Mouse (Mus musculus) hindbrain, embryonic 11.5 days (tissue): ENCODE data around the gene Ppp1r13l. TPM values are rescaled to one million over a fixed set of nuclear protein-coding genes. Genes with fewer than 3 reads are reported as not detected.

Source experiments
- ATAC-seq: fragments of 200-750 bp; cut with Nextera tagmentation; 2 replicates; pipeline ENCODE4 v1.8.0; 2017; ENCODE audit warnings: mild to moderate bottlenecking, moderate TSS enrichment, moderate library complexity; ENCODE audit not compliant: low FRiP score
- DNase-seq: peaks from one replicate; pipeline ENCODE4 v3.0.0-alpha.2; 2015; ENCODE audit warnings: low spot score
- H3K27ac ChIP-seq: fragments of 300-500 bp; sonication (generic); 2 replicates; pipeline ENCODE4 v1.5.1; 2014; ENCODE audit warnings: mild to moderate bottlenecking, low read depth, low read length
- H3K27me3 ChIP-seq: fragments of 300-500 bp; sonication (generic); 2 replicates; pipeline ENCODE4 v1.6.1; 2014; ENCODE audit warnings: mild to moderate bottlenecking, low read length, moderate library complexity, mixed read lengths; ENCODE audit not compliant: control insufficient read depth, insufficient read depth
- H3K36me3 ChIP-seq: fragments of 300-500 bp; sonication (generic); 2 replicates; pipeline ENCODE4 v1.6.1; 2014; ENCODE audit warnings: mild to moderate bottlenecking, low read length, moderate library complexity, mixed read lengths; ENCODE audit not compliant: control insufficient read depth, insufficient read depth
- H3K4me1 ChIP-seq: fragments of 300-500 bp; sonication (generic); replicated peaks from 2 replicates; pipeline ENCODE4 v1.6.1; 2014; ENCODE audit warnings: low read length, mixed read lengths; ENCODE audit not compliant: control insufficient read depth, insufficient read depth
- H3K4me2 ChIP-seq: fragments of 300-500 bp; sonication (generic); replicated peaks from 2 replicates; pipeline ENCODE4 v1.6.1; 2014; ENCODE audit warnings: mild to moderate bottlenecking, low read depth, low read length
- H3K4me3 ChIP-seq: fragments of 300-500 bp; sonication (generic); 2 replicates; pipeline ENCODE4 v1.5.1; 2014; ENCODE audit warnings: low read depth, low read length
- H3K9ac ChIP-seq: fragments of 300-500 bp; sonication (generic); 2 replicates; pipeline ENCODE4 v1.6.1; 2014; ENCODE audit warnings: low read depth, low read length
- H3K9me3 ChIP-seq: fragments of 300-500 bp; sonication (generic); 2 replicates; pipeline ENCODE4 v1.6.1; 2016; ENCODE audit warnings: low read length; ENCODE audit not compliant: control insufficient read depth
- WGBS: fragments of 180-500 bp; shearing (Covaris S2); extraction: QIAGEN DNeasy Blood & Tissue Kit; methylation state at CpG from one replicate; pipeline ENCODE4 v1.1.7; 2014; 5-methylcytosine and 5-hydroxymethylcytosine counted together
- polyA plus RNA-seq: library from polyadenylated mRNA; unstranded; fragments of >200 nt; fragmentation: Nextera tagmentation; extraction: Ambion mirVana; gene quantifications from 2 replicates; pipeline ENCODE4 v1.2.1, GENCODE M21; 2014

The Ppp1r13l gene
- polyA plus RNA-seq, 1 experiment from 2014 or later: 5.0 TPM

GRCm38 (mm10) chr7:19382166-19382541 lies 22.6 kb downstream of the Ppp1r13l start:
- peak overlapping the region; percentile 96 for H3K4me3 ChIP-seq
- H3K27me3 ChIP-seq: no peaks in the 10 kb centered on the region
- H3K27ac ChIP-seq: 0 out of 2 replicates have a peak overlapping the region, but pooled peaks have one; percentile 27
- peak; percentile 71 for ATAC-seq
- 2% methylated on average over 17 of the region's 37 CpGs for WGBS
- H3K4me2 ChIP-seq: peak overlapping the region; percentile 69
- peak; percentile 53 for DNase-seq
- H3K4me1 ChIP-seq: peaks cover 2% of the 10 kb centered on the region; the same call in 1 of the 2 replicates
- H3K36me3 ChIP-seq: peaks cover 10% of the 10 kb centered on the region
- H3K9ac ChIP-seq: peak overlapping the region; percentile 79
- H3K9me3 ChIP-seq: no peaks in the 10 kb centered on the region

GRCm38 (mm10) chr7:19383708-19384107 lies 24.2 kb downstream of the Ppp1r13l start:
- ATAC-seq (no peak), DNase-seq (no peak)
- no peak overlapping the region for H3K4me2 ChIP-seq
- no peaks in the 10 kb centered on the region for H3K9me3 ChIP-seq
- peaks cover 2% of the 10 kb centered on the region for H3K4me1 ChIP-seq
- no peak overlapping the region for H3K27ac ChIP-seq
- no peak overlapping the region for H3K4me3 ChIP-seq
- H3K27me3 ChIP-seq: no peaks in the 10 kb centered on the region
- no peak overlapping the region for H3K9ac ChIP-seq
- 80% methylated on average over 9 of the region's 9 CpGs for WGBS
- peaks cover 15% of the 10 kb centered on the region for H3K36me3 ChIP-seq

- H3K9ac ChIP-seq: 0 out of 2 replicates have a peak overlapping the region, but pooled peaks have one; percentile 15
- peak overlapping the region; percentile 58 for H3K27ac ChIP-seq
- DNase-seq (peak; percentile 9), ATAC-seq (peak; percentile 39)
- H3K4me2 ChIP-seq: no peak overlapping the region
- peaks cover 38% of the 10 kb centered on the region for H3K36me3 ChIP-seq
- H3K4me3 ChIP-seq: no peak overlapping the region
- H3K9me3 ChIP-seq: no peaks in the 10 kb centered on the region
- no peaks in the 10 kb centered on the region for H3K27me3 ChIP-seq
- 70% methylated on average over 8 of the region's 10 CpGs for WGBS
- H3K4me1 ChIP-seq: no peaks in the 10 kb centered on the region; the same call in 1 of the 2 replicates
These were observed 29.3 kb downstream of the Ppp1r13l start for GRCm38 (mm10) chr7:19388699-19389413.

- Histone ChIP-seq H3K9me3 (no peaks in the 10 kb centered on the region), H3K4me1 (no peaks in the 10 kb centered on the region), H3K4me2 (no peak overlapping the region), H3K27ac (no peak overlapping the region), H3K36me3 (peaks cover 33% of the 10 kb centered on the region), H3K4me3 (no peak overlapping the region), H3K27me3 (peaks cover 7% of the 10 kb centered on the region), H3K9ac (no peak overlapping the region)
- WGBS: 89% methylated on average over 8 of the region's 8 CpGs
- ATAC-seq (no peak), DNase-seq (no peak)
These were observed 34.9 kb downstream of the Ppp1r13l start for GRCm38 (mm10) chr7:19394484-19394883.

GRCm38 (mm10) chr7:19399496-19400280 lies 40.1 kb downstream of the Ppp1r13l start:
- H3K27ac ChIP-seq: no peak overlapping the region
- WGBS: 2% methylated on average over 25 of the region's 27 CpGs
- no peak for ATAC-seq
- no peaks in the 10 kb centered on the region for H3K9me3 ChIP-seq
- H3K4me3 ChIP-seq: peak overlapping the region; percentile 22; the same call in 1 of the 2 replicates
- peaks cover 10% of the 10 kb centered on the region; the same call in 1 of the 2 replicates for H3K4me1 ChIP-seq
- H3K4me2 ChIP-seq: peak overlapping the region; percentile 35
- peak; percentile 38 for DNase-seq
- H3K27me3 ChIP-seq: peaks cover 36% of the 10 kb centered on the region
- H3K36me3 ChIP-seq: peaks cover 6% of the 10 kb centered on the region
- H3K9ac ChIP-seq: no peak overlapping the region

GRCm38 (mm10) chr7:19400946-19401345 lies 41.4 kb downstream of the Ppp1r13l start:
- DNase-seq (no peak), ATAC-seq (no peak)
- WGBS: 85% methylated on average over 4 of the region's 4 CpGs
- Histone ChIP-seq H3K27me3 (peaks cover 42% of the 10 kb centered on the region), H3K9ac (no peak overlapping the region), H3K4me3 (no peak overlapping the region), H3K36me3 (no peaks in the 10 kb centered on the region), H3K4me2 (no peak overlapping the region), H3K27ac (no peak overlapping the region), H3K4me1 (peaks cover 10% of the 10 kb centered on the region; the same call in 1 of the 2 replicates), H3K9me3 (no peaks in the 10 kb centered on the region)

GRCm38 (mm10) chr7:19402535-19403112 lies 43.1 kb downstream of the Ppp1r13l start:
- Histone ChIP-seq H3K27ac (no peak overlapping the region), H3K9ac (no peak overlapping the region), H3K36me3 (no peaks in the 10 kb centered on the region), H3K27me3 (peaks cover 42% of the 10 kb centered on the region), H3K4me1 (peaks cover 10% of the 10 kb centered on the region; the same call in 1 of the 2 replicates), H3K4me3 (no peak overlapping the region), H3K4me2 (no peak overlapping the region), H3K9me3 (no peaks in the 10 kb centered on the region)
- no peak for ATAC-seq
- WGBS: 82% methylated on average over 9 of the region's 9 CpGs
- no peak for DNase-seq

GRCm38 (mm10) chr7:19403731-19404296 lies 44.3 kb downstream of the Ppp1r13l start, which contains the start of gene Klc3:
Gene Klc3 (minus strand): TSS chr7:19404104.
- ATAC-seq: no peak
- DNase-seq: peak; percentile 51
- no peak within 1 kb of the TSS for H3K27ac ChIP-seq
- H3K9ac ChIP-seq: peak within 1 kb of the TSS; percentile 44
- peak within 1 kb of the TSS; percentile 94 for H3K4me2 ChIP-seq
- no peaks in the 10 kb centered on the region for H3K36me3 ChIP-seq
- H3K9me3 ChIP-seq: no peaks in the 10 kb centered on the region
- peak within 1 kb of the TSS; percentile 52 for H3K4me3 ChIP-seq
- H3K4me1 ChIP-seq: peaks cover 10% of the 10 kb centered on the region; the same call in 1 of the 2 replicates
- peaks cover 42% of the 10 kb centered on the region for H3K27me3 ChIP-seq
- 1% methylated on average over 61 of the region's 62 CpGs for WGBS
